Mouse (Mus musculus) urinary bladder, adult 18-20 months (tissue): ENCODE measurements around the gene Gm49721.
"Not testable (repeated sequence)": the region's sequence is repeated elsewhere in the genome, so short reads cannot be mapped to it uniquely, and the experiment has no call there.

Source experiments
- DNase-seq, 2 experiments: peaks; one replicate each; pipeline ENCODE4 v3.0.0; 2022; ENCODE audit warnings: low spot score in 2 of 2, mixed read lengths in 2 of 2

Gene Gm49721

DNA sequence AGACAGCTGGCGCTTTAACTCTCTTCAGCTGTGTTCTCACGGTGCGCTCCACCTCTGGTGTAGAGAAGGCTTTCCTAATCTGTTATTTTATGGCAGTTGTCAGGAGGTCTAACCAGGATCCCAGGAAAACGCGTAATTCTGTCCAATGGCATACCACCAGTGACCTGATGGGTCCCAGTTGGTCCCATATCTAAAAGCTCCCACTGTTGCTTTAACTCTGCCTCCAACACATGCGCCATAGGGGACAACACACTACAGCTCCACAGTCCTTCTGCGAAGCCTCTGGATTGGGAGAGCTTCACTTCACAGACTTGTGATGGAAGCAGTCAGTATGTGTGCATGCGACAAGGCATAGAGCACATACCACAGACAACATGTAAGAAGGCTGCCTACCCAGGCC lies 1.4 kb downstream of the Gm49721 start:
- not testable (repeated sequence) for DNase-seq

DNA sequence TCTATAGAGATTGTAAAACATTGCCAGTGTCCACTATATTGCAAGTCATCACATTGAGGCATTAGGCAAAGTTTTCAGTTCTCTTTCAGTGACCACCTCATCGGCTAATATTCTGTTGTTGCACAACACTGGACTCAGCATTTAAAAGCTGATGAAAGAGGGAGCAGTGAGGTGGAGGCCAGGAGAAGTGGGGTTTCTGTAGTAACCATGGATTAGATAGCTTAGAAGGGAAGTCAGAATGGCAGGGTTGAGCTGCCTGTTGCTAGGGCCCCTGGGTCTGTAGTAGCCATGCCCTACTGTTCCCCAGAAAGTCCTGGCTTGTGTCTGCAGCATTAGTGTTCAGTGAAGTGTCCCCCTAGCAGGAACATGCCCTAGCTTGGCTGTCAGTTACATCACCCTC lies 7.4 kb downstream of the Gm49721 start:
- not testable (repeated sequence) for DNase-seq

DNA sequence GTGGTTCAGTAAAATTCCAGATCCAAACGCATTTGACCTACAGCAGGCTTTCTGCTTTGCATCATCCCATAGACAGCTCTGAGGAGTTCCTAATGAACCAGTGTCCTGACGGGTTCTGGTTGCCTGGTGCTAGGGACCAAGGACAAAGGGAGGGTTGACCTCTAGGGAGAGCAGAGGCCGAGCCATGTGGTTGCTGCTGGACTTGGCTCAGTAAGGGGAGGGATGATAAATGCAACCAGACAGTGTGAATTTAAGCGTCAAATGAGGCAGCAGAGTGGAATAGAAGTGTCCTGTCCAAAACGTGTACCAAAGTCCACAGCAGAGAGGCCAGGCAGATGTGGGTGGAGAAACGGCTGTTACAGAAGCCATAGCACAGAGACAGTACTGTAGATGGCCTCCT lies 16.8 kb downstream of the Gm49721 start:
- not testable (repeated sequence) for DNase-seq

DNA sequence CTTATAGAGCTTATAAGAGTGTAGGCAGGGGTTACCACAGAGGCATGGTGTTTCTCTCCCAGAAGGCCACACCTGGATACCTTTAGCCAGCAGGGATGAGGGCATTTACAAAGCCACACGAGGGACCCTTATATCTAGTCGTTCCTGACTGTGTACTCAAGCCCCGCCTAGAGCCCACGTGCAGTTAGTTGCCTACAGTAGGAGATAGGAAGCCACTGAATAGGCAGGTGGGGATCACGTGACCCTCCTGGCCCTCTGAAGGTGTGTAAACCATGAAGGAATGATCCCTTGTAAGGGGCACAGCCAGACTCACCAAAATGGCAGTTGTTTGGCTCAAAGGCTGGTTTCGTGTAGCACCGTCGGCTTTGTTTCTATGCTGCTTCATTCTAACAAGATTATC lies 18.1 kb downstream of the Gm49721 start:
- DNase-seq: not testable (repeated sequence)

DNA sequence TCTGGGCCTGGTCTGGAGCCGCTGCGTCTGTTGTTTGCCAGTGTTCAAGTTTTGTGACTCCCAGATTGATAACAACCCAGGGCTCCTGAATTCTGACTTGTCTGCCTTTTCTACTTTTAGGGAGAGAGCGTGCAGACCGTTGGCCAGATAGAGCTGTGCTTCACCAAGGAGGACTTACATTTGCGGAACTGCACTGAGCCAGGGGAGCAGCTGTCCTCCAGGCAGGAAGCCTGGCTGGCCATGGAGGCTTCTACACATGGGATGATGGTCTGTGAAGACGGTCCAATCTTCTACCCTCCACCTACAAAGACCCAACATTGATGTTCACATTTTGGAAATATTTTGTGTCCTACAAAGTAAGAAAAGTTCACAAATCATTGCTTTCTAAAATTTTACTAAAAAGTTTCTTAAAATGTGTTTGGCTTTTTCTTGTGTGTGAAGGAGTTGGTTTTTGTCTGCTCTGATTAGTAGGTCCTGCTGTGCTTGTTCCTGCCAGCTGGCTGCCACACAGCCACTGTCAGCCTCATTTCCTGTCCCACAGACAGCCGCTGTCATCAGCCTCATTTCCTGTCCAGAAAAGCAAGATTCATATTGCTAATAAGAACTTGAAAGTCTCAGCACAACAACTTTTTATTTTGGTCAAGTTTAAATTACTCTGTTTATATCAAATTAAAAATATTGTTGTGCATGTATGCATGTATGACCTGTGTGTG lies 19.2 kb downstream of the Gm49721 start:
- not testable (repeated sequence) for DNase-seq

DNA sequence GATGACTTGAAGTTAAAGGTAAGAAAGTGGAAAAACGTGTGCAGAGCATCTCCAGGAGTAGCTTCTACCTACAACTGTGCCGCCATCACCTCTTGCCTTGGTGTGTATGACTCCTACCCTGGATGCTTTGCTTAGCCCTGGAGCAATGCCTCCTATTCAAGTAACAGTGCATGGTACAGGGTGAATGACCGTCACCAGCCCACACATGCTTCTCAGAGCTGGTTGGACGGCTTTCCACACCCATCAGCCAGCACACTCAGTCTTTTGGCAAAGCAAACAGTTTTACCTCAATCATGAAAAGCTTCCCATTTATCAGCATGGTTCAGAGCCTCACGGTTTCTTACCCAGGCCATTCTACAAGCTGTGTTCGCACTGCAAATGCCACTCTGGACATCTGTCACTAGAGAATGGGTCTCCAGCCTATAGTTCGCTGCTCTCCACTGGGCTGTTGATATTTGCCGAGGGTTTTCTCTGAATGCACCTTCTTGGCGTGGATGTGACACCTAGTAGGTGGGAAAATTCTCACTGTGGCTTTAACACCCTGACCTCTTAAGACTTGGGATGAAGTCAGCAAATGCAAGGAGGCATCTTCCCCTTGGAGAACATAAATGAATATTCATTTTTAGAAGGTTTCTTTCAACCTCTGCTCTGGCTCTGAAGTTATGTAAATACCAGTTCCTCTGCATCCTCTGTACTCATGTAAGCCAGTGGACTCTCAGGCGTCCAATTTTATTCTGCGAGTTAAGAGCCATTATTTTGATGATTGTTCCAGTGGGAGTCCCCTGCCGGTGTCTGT lies 23.3 kb downstream of the Gm49721 start:
- DNase-seq: not testable (repeated sequence)

DNA sequence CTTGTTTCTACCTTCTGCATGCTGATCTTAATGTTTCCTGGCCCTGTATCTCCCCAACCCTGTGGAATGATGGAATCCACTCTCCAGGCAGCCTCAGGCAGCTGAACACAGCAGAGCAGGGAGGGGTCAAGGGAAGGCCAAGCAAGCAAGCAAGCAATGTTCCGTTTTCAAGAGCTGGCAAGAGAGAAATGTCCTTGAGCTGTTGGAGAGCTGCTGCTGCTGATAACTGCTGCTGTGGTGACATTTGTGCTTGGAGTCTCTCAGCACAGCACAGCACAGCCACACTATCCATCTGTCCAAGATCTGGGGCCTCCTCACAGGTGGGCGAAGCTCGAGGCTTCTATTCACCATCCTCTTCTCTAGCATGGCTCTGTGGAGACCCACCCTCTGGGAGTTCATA lies 24.7 kb downstream of the Gm49721 start:
- DNase-seq: not testable (repeated sequence)

DNA sequence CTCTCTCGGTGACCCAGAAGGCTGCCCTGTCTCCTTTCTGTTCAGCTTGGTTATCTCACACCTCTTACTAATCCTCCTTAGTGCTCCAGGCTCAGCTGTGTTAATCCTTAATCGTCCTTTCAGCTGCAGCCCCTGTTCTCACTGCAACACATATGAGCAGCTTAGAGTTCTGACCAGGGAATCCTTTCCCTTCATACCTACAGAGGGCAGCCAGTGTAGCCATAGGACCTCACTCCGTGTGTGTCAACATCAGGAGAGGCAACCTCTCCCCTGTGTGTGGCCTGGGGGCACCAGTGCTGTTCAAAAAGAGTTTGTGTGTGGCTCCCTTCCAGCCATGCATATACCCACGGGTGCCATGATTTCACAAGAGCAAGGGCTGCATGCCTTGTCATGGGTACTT lies 26.9 kb downstream of the Gm49721 start:
- DNase-seq: not testable (repeated sequence)

DNA sequence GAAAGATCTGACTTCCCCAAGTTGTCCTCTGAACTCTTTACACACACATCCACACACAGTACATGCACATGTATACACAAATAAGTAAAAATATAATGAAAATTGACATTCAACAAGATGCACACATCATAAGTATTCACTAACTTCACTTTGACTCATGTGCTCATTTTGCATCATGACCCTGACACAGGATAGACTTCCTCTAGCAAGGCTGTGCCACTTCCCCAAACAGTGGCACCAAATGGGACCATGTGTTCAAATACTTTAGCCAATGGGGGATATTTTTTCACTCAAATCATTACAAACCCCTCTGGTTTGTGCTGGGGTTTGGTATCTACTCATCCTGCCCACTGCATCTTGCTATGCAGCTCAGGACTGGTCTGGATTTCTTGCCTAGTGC lies 30.2 kb downstream of the Gm49721 start:
- DNase-seq: not testable (repeated sequence)

DNA sequence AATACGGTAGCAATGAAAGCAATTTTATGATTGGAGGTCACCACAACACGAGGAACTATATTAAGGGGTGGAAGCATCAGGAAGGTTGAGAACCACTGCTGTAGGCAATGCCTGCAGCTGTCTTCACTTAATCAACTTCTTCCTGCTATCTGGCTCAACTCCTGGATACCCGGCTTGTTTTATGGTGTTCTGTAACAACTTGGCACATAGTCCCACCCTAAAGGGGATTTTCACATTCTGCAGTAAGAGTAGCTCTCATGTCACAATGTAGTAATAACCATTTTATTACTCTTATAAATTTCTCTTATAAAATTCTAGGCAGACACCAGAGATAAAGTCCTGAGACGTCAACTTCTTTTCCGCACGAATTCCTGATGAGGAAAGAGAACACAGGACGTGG lies 30.7 kb downstream of the Gm49721 start:
- DNase-seq: not testable (repeated sequence)

DNA sequence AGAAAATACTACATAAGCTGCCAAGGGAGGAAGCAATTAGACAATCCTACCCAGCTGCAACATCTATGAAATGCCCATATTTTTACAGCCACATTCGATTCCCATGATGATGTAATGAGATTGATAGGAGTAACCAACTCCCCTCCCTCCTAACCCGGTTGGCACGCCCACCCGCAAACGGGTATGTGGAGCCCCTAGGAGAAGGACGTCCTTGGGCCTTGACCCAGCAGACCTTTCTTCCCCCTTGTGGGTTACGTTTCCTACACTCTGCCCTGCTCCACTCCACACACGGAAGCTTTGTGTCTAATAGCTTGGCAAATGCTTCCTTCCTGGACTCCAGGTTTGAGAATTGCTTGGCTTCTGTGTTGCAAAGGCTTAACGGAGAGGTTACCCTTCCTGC lies 31.2 kb downstream of the Gm49721 start:
- not testable (repeated sequence) for DNase-seq

DNA sequence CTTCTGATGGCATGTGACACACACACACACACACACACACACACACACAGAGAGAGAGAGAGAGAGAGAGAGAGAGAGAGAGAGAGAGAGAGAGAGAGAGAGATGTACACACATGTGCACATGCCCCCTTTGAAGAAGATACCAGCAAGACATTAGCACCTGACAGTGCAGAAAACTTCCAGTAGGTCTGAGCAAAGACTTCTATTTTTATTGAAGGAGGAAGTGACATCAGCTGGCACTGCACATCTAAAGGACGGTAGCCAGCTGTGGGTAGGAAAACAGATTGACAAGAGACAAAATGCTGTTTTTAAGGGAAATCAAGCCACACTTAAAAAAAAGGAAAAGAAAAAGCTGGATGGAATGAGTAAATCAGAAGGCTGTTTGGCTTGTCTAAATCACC lies 35.5 kb downstream of the Gm49721 start:
- not testable (repeated sequence) for DNase-seq

DNA sequence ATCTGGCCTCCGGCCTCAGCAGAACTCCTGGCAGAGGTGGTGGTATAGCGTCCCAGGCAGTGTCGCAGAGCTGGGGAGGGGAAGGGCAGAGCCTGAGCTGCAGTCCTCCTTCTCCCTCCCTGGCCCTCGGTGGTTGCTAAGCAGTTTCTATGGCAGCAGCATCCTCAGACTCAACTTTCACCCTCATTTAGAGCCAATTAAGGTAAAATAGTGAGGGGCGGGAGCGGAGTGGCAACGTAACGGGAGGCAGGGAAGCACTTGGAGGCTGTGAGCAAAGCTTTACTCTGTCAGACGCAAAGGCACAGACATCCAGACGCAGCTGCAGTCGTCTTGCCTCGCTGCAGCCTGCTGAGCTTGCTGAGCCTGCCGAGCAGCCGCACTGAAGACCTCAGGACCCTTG lies 46.6 kb downstream of the Gm49721 start, which contains the start of gene Gm1604a:
Gene Gm1604a (plus strand): TSS at position 312 of the 400 bp plus-strand sequence.
- not testable (repeated sequence) for DNase-seq

DNA sequence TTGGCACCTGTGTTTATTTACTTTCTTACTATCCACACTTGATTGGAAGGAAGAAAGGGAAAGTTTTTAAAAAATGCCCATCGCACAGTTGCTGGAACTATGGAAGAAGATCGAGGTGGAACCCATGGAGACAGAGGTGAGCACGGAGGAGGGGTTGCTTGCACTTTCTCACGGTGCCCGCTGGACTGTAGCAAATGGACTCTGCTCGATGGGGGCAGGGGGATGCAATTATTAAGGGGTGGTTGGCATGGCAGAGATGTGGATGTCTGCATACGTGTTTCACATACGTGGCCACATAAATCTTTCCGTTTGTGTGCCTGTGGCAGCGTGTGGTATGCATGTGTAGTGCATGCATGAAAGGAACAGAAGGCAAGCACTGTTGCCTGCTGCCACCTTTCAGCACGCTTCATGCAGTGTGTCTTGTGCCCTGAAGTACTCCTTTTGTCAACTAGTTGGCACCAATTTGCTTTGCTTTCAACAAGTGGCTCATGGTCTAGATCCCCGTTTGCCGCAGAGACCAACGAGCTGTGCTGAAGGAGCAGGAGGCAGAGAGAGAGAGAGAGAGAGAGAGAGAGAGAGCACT lies 47.2 kb downstream of the Gm49721 start:
- DNase-seq: not testable (repeated sequence)

DNA sequence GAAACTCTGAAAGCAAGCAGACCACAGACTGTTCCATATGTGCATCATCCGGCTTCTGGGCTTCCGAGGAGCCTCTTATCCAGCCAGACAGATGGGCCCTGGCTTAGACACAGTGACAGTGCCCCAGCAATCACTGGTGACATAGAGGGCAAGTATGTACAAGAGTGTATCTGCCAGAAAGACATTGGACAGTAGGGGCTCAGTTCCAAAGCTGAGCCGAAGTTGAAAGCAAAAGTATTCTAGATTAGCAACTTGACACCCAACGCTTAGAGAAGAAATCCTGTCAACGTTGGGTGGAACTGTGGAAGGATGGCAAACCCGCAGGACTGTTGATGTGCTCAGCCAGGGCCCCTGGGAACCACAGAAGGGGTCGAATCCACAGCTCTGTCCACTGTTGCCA lies 51.5 kb downstream of the Gm49721 start:
- not testable (repeated sequence) for DNase-seq

DNA sequence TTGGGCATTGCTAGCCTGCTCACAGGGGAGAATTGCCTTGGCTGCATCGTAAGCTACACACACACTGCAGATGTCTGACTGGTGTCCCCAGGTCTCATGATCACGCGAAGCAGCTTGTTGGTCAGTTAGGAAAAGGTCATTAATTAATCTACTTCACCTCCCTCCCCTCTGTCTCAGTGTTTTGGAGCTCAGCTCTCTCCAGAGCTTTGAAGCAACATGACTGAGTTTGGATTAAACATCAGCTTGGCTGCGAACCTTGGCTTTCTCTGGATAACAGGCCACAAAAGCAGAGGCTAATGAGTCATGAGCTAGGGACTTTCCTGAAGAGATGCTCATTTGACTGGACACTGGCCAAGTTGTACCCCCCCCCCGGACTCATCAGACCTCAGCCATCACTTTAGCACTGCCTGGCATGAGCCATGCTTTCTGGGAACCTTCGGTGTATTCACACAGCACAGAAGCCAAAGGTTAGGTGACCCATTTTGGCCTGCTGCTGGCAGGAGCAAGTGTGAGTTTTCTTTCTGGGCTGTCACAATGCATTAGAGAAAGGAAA lies 52.0 kb downstream of the Gm49721 start:
- DNase-seq: not testable (repeated sequence)

DNA sequence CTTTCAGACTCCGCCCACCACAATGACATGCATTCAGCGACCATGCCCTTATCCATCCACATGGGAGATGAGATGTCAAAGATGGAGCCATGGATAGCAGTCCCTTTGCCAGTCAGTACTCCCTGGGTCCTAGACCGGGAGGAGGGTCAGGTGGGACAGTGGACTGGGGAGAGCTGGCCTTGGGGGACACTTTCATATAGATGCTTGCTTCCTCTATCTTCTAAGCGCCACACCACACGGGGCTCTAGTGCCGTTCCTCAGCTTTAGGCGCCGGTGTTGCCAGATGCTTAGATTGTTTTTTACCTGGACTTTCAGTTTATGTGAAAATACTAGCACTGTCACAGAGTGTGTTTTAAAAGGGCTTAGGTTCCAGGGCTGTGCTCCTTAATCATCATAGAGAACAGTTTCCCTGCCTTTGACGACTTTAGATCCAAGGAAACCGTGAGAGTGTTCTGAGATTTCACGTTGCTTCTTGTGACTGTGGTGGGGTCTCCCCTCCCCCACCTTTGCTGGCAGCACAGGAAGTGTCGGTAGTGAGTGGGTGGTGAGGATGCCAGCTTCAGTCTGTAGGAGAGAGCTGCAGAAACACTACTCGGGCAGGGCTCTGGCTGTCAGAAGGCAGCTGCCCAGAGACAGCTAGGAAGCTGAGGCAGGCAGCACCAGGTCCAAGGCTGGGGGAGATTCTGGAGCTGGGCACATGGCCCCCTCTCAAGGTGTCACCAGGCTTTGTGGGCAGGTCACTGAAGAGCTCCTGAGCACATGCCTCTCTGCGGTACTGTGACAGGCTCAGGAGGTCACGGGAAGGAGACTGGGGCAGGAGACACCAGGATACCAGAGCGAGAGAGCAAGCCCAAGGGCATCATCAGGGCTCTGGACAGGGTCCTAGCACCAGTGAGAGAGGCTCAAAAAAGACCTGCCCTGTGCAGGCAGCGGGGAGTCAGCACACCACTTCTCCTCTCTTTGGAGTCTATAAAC lies 54.8 kb downstream of the Gm49721 start:
- DNase-seq: not testable (repeated sequence)

DNA sequence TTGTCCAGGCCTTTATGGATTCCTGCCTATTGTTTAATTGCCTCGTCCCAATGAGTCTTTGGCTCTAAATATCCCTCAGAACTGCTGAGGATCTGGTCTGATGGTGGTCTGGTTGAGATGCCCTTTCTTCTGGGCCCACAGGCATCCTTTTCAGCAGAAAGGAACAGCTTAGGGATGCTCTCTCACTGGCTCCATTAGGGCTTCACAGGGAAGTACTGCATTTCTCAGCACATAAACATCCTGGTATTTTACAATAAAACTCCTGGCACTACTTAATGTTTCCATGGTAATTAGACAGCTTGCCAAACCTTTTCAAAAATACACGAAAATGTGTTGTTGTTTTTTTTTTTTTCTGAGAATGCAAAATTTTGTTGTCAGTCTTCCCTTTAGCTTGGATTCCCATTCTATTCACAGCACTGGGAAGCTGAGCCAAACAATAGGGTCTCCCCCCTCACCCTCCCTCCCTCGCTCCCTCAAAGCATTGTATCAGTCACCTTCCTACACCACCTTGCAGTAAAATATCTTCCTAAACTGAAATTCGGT lies 90.4 kb downstream of the Gm49721 start:
- not testable (repeated sequence) for DNase-seq

DNA sequence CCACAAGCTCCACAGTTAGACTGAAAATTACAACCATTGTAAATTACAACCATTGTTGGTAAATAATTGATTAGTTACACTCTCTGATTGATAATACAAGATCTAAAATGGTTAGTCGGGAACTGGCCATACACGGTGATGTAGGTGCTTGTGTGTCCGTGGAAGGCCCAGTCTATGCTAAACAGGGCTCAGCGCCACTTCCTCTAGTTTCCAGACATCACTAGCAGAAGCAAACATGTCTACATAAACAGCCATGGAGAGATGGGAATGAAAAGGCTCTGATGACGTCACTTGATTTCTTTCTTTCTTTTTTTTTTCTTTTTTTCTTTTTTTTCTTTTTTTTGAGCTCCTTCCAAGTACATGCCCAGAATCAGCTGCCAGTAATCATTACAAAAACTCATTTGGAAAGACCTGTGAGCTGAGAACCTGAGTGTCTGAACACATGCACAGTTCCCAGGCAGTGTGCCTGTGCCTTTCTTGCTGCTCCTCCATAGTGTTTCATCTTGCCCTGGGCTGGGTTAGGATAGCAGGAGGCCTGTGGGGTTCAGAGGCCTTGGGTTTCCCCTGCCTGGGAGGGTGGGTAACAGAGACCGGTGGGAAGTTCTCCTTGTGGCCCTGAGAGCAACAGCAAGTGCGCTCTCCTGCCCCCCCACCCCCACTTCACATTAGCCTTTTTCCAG lies 91.0 kb downstream of the Gm49721 start:
- not testable (repeated sequence) for DNase-seq

DNA sequence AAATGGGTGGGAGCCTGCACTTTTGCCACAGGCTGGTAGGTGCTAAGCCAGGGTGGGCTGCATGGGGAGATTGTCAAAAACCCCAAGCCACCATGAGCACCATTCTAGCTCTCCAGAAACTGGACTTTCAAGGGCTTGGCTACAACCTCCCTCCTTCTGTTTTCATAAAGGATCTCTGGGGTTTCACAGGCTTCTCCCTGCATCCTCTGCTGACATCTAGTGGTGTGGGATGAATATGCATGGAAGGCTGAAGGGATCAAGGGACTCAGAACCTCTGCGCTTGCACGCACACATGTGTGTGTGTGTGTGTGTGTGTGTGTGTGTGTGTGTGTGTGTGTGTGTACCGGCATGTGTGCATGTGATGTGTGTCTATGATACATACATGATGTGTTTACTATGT lies 95.8 kb downstream of the Gm49721 start:
- peak in 1 of 2 experiments; percentile 9 for DNase-seq
